Mouse (Mus musculus): ENCODE data around the gene Podnl1.

DNA sequence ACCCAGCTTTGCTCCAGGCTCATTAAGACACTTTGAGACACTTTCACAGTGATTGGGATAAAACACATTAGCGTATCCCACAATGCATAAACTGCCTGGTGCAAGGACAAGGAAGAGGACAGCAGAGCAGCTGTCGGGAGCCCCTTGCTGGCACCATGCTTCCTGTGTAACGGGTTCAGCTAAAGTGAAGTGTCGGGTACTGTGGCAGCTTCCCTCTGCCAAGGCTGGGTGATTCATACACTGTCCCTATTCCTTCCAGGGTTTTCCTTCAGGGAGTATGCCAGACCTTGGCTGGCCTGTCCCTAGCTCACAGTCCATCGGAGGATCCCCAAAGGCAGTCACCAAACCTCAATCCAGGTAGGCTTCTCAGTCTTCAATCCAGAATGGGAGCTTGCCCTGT, 44.3 kb downstream of the Podnl1 start:
- no peak for TF ChIP-seq CTCF (IDR thresholded peaks at IDR 0.05; ENCODE audit: insufficient read depth, low read depth, low read length)
- no peak for TF ChIP-seq POLR2A (IDR thresholded peaks at IDR 0.05; ENCODE audit: insufficient read depth, low read depth, low read length)

Measured in olfactory bulb, adult 2 months (tissue).